ENCODE assay signal across 14 mouse cellular contexts in genomic region chr9:60140411-60140810, GRCm38 (mm10).
DNase-seq lines count a peak whose midpoint lies in the region; ATAC-seq and TF ChIP-seq lines count a peak whose summit lies in the region.
"Had no signal": no experiment of that assay in that cellular context is flagged by ENCODE, and none has a peak within 500 bp of the region (broad histone marks: within the 10 kb centered on the region; RNA-seq: fewer than 3 reads in every experiment).

No protein-coding gene starts in this region.

- H3K4me1 ChIP-seq in heart, embryonic 10.5 days = peaks cover 27% of the 10 kb centered on the region
- H3K4me1 ChIP-seq in heart, embryonic 11.5 days (ENCODE audit: control insufficient read depth, insufficient read depth, low read length) = 0 out of 2 replicates have a peak, but pooled peaks cover 7% of the 10 kb centered on the region
- peaks cover 7% of the 10 kb centered on the region; the same call in 1 of the 2 replicates for H3K4me1 ChIP-seq in lung, embryonic 14.5 days (ENCODE audit: insufficient read depth)
- H3K4me1 ChIP-seq in hindbrain, embryonic 13.5 days (replicated peaks) = peaks cover 26% of the 10 kb centered on the region
- H3K4me1 ChIP-seq in limb, embryonic 15.5 days = peaks cover 37% of the 10 kb centered on the region
- peaks cover 33% of the 10 kb centered on the region for H3K4me1 ChIP-seq in forebrain, embryonic 10.5 days

- no peak for TF ChIP-seq CTCF in lung, embryonic 14.5 days (IDR thresholded peaks at IDR 0.05; ENCODE audit: low read depth)

- H3K27ac ChIP-seq in heart, embryonic 10.5 days = peak overlapping the region; percentile 2; the same call in 1 of the 2 replicates
- H3K27ac ChIP-seq in heart, embryonic 11.5 days (ENCODE audit: low read depth, low read length) = no peak overlapping the region
- H3K27ac ChIP-seq in lung, embryonic 14.5 days (ENCODE audit: low read depth) = peak overlapping the region; percentile 43; the same call in 1 of the 2 replicates
- 0 out of 2 replicates have a peak overlapping the region, but pooled peaks have one; percentile 20 for H3K27ac ChIP-seq in hindbrain, embryonic 13.5 days
- H3K27ac ChIP-seq in limb, embryonic 15.5 days = peak overlapping the region; percentile 72
- no peak overlapping the region for H3K27ac ChIP-seq in forebrain, embryonic 10.5 days
- H3K27ac ChIP-seq: gastrocnemius, adult 2 months; midbrain, embryonic 12.5 days had no signal

- H3K4me3 ChIP-seq in heart, embryonic 10.5 days = no peak overlapping the region
- no peak overlapping the region for H3K4me3 ChIP-seq in heart, embryonic 11.5 days (ENCODE audit: low read depth, low read length)
- peak overlapping the region; percentile 21 for H3K4me3 ChIP-seq in lung, embryonic 14.5 days (ENCODE audit: low read depth, low read length)
- H3K4me3 ChIP-seq in hindbrain, embryonic 13.5 days = no peak overlapping the region
- H3K4me3 ChIP-seq in limb, embryonic 15.5 days = peak overlapping the region; percentile 29
- H3K4me3 ChIP-seq in forebrain, embryonic 10.5 days = no peak overlapping the region
- H3K4me3 ChIP-seq: gastrocnemius, adult 2 months; midbrain, embryonic 12.5 days had no signal

- H3K27me3 ChIP-seq in heart, embryonic 10.5 days (ENCODE audit: insufficient read depth, poor library complexity, severe bottlenecking) = no peaks in the 10 kb centered on the region
- H3K27me3 ChIP-seq in heart, embryonic 11.5 days (ENCODE audit: control insufficient read depth, insufficient read depth, low read length) = no peaks in the 10 kb centered on the region
- H3K27me3 ChIP-seq in lung, embryonic 14.5 days (ENCODE audit: insufficient read depth, low read length) = no peaks in the 10 kb centered on the region
- H3K27me3 ChIP-seq in hindbrain, embryonic 13.5 days = no peaks in the 10 kb centered on the region
- H3K27me3 ChIP-seq in limb, embryonic 15.5 days = no peaks in the 10 kb centered on the region
- H3K27me3 ChIP-seq in forebrain, embryonic 10.5 days (ENCODE audit: poor library complexity, severe bottlenecking) = no peaks in the 10 kb centered on the region

- no peaks in the 10 kb centered on the region for H3K9me3 ChIP-seq in heart, embryonic 10.5 days
- no peaks in the 10 kb centered on the region for H3K9me3 ChIP-seq in heart, embryonic 11.5 days (replicated peaks; ENCODE audit: control insufficient read depth, low read length)
- H3K9me3 ChIP-seq in lung, embryonic 14.5 days (ENCODE audit: low read depth, low read length) = no peaks in the 10 kb centered on the region
- H3K9me3 ChIP-seq in hindbrain, embryonic 13.5 days = no peaks in the 10 kb centered on the region
- no peaks in the 10 kb centered on the region for H3K9me3 ChIP-seq in limb, embryonic 15.5 days
- no peaks in the 10 kb centered on the region for H3K9me3 ChIP-seq in forebrain, embryonic 10.5 days
- H3K9me3 ChIP-seq: midbrain, embryonic 12.5 days had no signal

- no peak for ATAC-seq in heart, embryonic 11.5 days (replicated peaks; ENCODE audit: insufficient number of reproducible peaks, low FRiP score, low TSS enrichment)
- no peak for ATAC-seq in lung, embryonic 14.5 days (ENCODE audit: insufficient read depth)
- no peak for ATAC-seq in hindbrain, embryonic 13.5 days (ENCODE audit: low FRiP score)
- no peak for ATAC-seq in limb, embryonic 15.5 days (ENCODE audit: insufficient number of reproducible peaks, low FRiP score, low TSS enrichment, low read depth)

- no peak for DNase-seq in heart, embryonic 10.5 days (ENCODE audit: low spot score)
- no peak for DNase-seq in lung, embryonic 14.5 days
- no peak for DNase-seq in lung, postnatal 10 days
- DNase-seq in forebrain, embryonic 10.5 days (ENCODE audit: extremely low spot score, low spot score) = no peak
- DNase-seq in B cell, adult 2 months = no peak
- DNase-seq: cerebellum, adult 2 months; gastrocnemius, adult 2 months; heart, postnatal 36 days; lung, postnatal 14 days had no signal

- H3K36me3 ChIP-seq in heart, embryonic 10.5 days = no peaks in the 10 kb centered on the region
- H3K36me3 ChIP-seq in heart, embryonic 11.5 days (ENCODE audit: control insufficient read depth, insufficient read depth, low read length) = no peaks in the 10 kb centered on the region
- H3K36me3 ChIP-seq in lung, embryonic 14.5 days (ENCODE audit: insufficient read depth) = no peaks in the 10 kb centered on the region
- no peaks in the 10 kb centered on the region for H3K36me3 ChIP-seq in hindbrain, embryonic 13.5 days
- no peaks in the 10 kb centered on the region for H3K36me3 ChIP-seq in limb, embryonic 15.5 days
- H3K36me3 ChIP-seq in forebrain, embryonic 10.5 days (replicated peaks) = no peaks in the 10 kb centered on the region
- H3K36me3 ChIP-seq: midbrain, embryonic 12.5 days had no signal

- H3K9ac ChIP-seq in heart, embryonic 11.5 days (ENCODE audit: low read depth, low read length) = no peak overlapping the region
- peak overlapping the region; percentile 36 for H3K9ac ChIP-seq in lung, embryonic 14.5 days
- no peak overlapping the region for H3K9ac ChIP-seq in hindbrain, embryonic 13.5 days
- 0 out of 2 replicates have a peak overlapping the region, but pooled peaks have one; percentile 1 for H3K9ac ChIP-seq in limb, embryonic 15.5 days
- H3K9ac ChIP-seq: midbrain, embryonic 12.5 days had no signal

- 48% methylated on average over 6 of the region's 6 CpGs for WGBS in heart, embryonic 10.5 days
- 52% methylated on average over 6 of the region's 6 CpGs for WGBS in heart, embryonic 11.5 days (ENCODE audit: insufficient replicate concordance)
- 28% methylated on average over 6 of the region's 6 CpGs for WGBS in lung, embryonic 14.5 days
- 23% methylated on average over 6 of the region's 6 CpGs for WGBS in hindbrain, embryonic 13.5 days
- WGBS in limb, embryonic 15.5 days = 15% methylated on average over 6 of the region's 6 CpGs
- WGBS in forebrain, embryonic 10.5 days = 59% methylated on average over 6 of the region's 6 CpGs

- no peak overlapping the region for H3K4me2 ChIP-seq in heart, embryonic 11.5 days
- peak overlapping the region; percentile 38; the same call in 1 of the 2 replicates for H3K4me2 ChIP-seq in lung, embryonic 14.5 days
- no peak overlapping the region for H3K4me2 ChIP-seq in hindbrain, embryonic 13.5 days
- peak overlapping the region; percentile 41 for H3K4me2 ChIP-seq in limb, embryonic 15.5 days
- H3K4me2 ChIP-seq: liver, embryonic 11.5 days; midbrain, embryonic 12.5 days had no signal

Comparison
In these comparisons a context has a peak if more than half of its experiments do, and no peak if none do; other contexts are left out.
1. H3K27ac ChIP-seq: peak in heart, embryonic 10.5 days (single experiment), lung, embryonic 14.5 days (single experiment), hindbrain, embryonic 13.5 days (single experiment) and limb, embryonic 15.5 days (single experiment); none in heart, embryonic 11.5 days (single experiment) and forebrain, embryonic 10.5 days (single experiment).
2. H3K4me3 ChIP-seq: peak in lung, embryonic 14.5 days (single experiment) and limb, embryonic 15.5 days (single experiment); none in heart, embryonic 10.5 days (single experiment), heart, embryonic 11.5 days (single experiment), hindbrain, embryonic 13.5 days (single experiment) and forebrain, embryonic 10.5 days (single experiment).
3. H3K4me2 ChIP-seq: peak in lung, embryonic 14.5 days (single experiment) and limb, embryonic 15.5 days (single experiment); none in heart, embryonic 11.5 days (single experiment) and hindbrain, embryonic 13.5 days (single experiment).
4. H3K9ac ChIP-seq: peak in lung, embryonic 14.5 days (single experiment) and limb, embryonic 15.5 days (single experiment); none in heart, embryonic 11.5 days (single experiment) and hindbrain, embryonic 13.5 days (single experiment).